8 mouse cellular contexts compared by ENCODE assay signal in genomic region chr8:111144901-111145459, GRCm38 (mm10). TPM values are rescaled to one million over a fixed set of nuclear protein-coding genes. Genes with fewer than 3 reads are reported as not detected.
DNase-seq lines count a peak whose midpoint lies in the region; ATAC-seq and TF ChIP-seq lines count a peak whose summit lies in the region.
"Not testable (repeated sequence)": the region's sequence is repeated elsewhere in the genome, so short reads cannot be mapped to it uniquely, and the experiment has no call there.

No protein-coding gene starts in this region.

- not testable (repeated sequence) for H3K27me3 ChIP-seq in forebrain, embryonic 16.5 days (replicated peaks; ENCODE audit: control insufficient read depth, insufficient read depth, low read length); limb, embryonic 10.5 days (ENCODE audit: low read depth, poor library complexity, severe bottlenecking)

- H3K4me3 ChIP-seq in forebrain, embryonic 16.5 days (replicated peaks; ENCODE audit: low read length) = peak overlapping the region; percentile 77
- peak overlapping the region; percentile 77 for H3K4me3 ChIP-seq in limb, embryonic 10.5 days
- H3K4me3 ChIP-seq in macrophage (ENCODE audit: inconsistent target) = peak overlapping the region; percentile 51
- peak overlapping the region; percentile 68 for H3K4me3 ChIP-seq in olfactory bulb, adult 2 months (ENCODE audit: insufficient read depth, low read depth, low read length)

- H3K4me2 ChIP-seq in forebrain, embryonic 16.5 days (ENCODE audit: low read length) = peak overlapping the region; percentile 54

- TF ChIP-seq POLR2A in olfactory bulb, adult 2 months (IDR thresholded peaks at IDR 0.05; ENCODE audit: insufficient read depth, low read depth, low read length) = not testable (repeated sequence)

- ATAC-seq in forebrain, embryonic 16.5 days = peak; percentile 60

- not testable (repeated sequence) for H3K27ac ChIP-seq in forebrain, embryonic 16.5 days (ENCODE audit: low read length); macrophage; olfactory bulb, adult 2 months (ENCODE audit: insufficient read depth, low read depth, low read length)
- H3K27ac ChIP-seq in limb, embryonic 10.5 days = peak overlapping the region; percentile 62; the same call in 1 of the 2 replicates

- H3K36me3 ChIP-seq in forebrain, embryonic 16.5 days (ENCODE audit: control insufficient read depth, insufficient read depth); limb, embryonic 10.5 days; macrophage (ENCODE audit: inconsistent target): not testable (repeated sequence)

- peak; percentile 22 for DNase-seq in ES-CJ7 (ENCODE audit: low read depth, low spot score)
- peak; percentile 41 for DNase-seq in cerebellum, adult 9-11 months
- peak; percentile 54 for DNase-seq in induced T-regulatory cell, adult 2 months (ENCODE audit: low read depth)
- peak; percentile 44 for DNase-seq in limb, embryonic 10.5 days (ENCODE audit: low spot score)
- DNase-seq in thymus, postnatal 25 days = peak; percentile 36

- TF ChIP-seq CTCF in olfactory bulb, adult 2 months (IDR thresholded peaks at IDR 0.05; ENCODE audit: insufficient read depth, low read depth, low read length) = not testable (repeated sequence)

- not testable (repeated sequence) for H3K9me3 ChIP-seq in forebrain, embryonic 16.5 days (ENCODE audit: control insufficient read depth, low read length); limb, embryonic 10.5 days (replicated peaks)

- under 1% methylated on average over 58 of the region's 63 CpGs for WGBS in forebrain, embryonic 16.5 days
- WGBS in limb, embryonic 10.5 days = under 1% methylated on average over 63 of the region's 63 CpGs
- WGBS in macrophage (ENCODE audit: missing documents) = under 1% methylated on average over 29 of the region's 63 CpGs
- WGBS in olfactory bulb, adult 2 months = under 1% methylated on average over 60 of the region's 63 CpGs

- H3K4me1 ChIP-seq in forebrain, embryonic 16.5 days (replicated peaks; ENCODE audit: control insufficient read depth, insufficient read depth, low read length) = peaks cover 14% of the 10 kb centered on the region
- H3K4me1 ChIP-seq in limb, embryonic 10.5 days = peaks cover 16% of the 10 kb centered on the region
- H3K4me1 ChIP-seq in olfactory bulb, adult 2 months (ENCODE audit: control insufficient read depth, insufficient read depth, low read length) = not testable (repeated sequence)

- H3K9ac ChIP-seq in forebrain, embryonic 16.5 days (replicated peaks; ENCODE audit: low read depth, low read length) = peak overlapping the region; percentile 63

- H3K79me2 ChIP-seq in macrophage (ENCODE audit: inconsistent target) = peaks cover 48% of the 10 kb centered on the region; the same call in 1 of the 2 replicates

RNA-seq across cellular contexts. Expression of gene Pdpr, which starts 50.5 kb away (rescaled TPM):
- 13.4 and 14.0 TPM in 2 replicates for polyA plus RNA-seq in forebrain, embryonic 16.5 days (2015; fragmentation: Nextera tagmentation; extraction: Ambion mirVana)
- 10.2 and 13.3 TPM in 2 replicates for polyA plus RNA-seq in limb, embryonic 10.5 days (2016; fragmentation: Nextera tagmentation; extraction: Ambion mirVana)
- 10 to 100 TPM in 15 of 26 experiments, 1 to 10 TPM in 11; 1.7 to 26.2 (median 10.9) TPM for total RNA-seq in macrophage (2018; cell fraction: chromatin; rRNA removed)
- 10 to 100 TPM in 24 of 26 experiments, 1 to 10 TPM in 2; 7.6 to 22.6 (median 13.8) TPM for total RNA-seq in macrophage (2018; cell fraction: cytosol; rRNA removed)
- 10 to 100 TPM in 18 of 26 experiments, 1 to 10 TPM in 8; 4.9 to 25.3 (median 13.3) TPM for total RNA-seq in macrophage (2018; cell fraction: nucleus; rRNA removed)
- polyA plus RNA-seq in macrophage (2018) = 4.9 to 9.3 TPM (median 8.4 TPM) in 3 replicates
- polyA plus RNA-seq in olfactory bulb, adult 2 months (2012; ENCODE audit: insufficient read depth, insufficient read length, low replicate concordance, missing spikeins) = 61.5 TPM in 1 of 2 replicates, not detected in the other

RNA-seq across cellular contexts. Expression of gene Clec18a, which starts 52.8 kb away (rescaled TPM):
- 0.28 and 0.67 TPM in 2 replicates for polyA plus RNA-seq in forebrain, embryonic 16.5 days (2015; fragmentation: Nextera tagmentation; extraction: Ambion mirVana)
- not detected in 2 replicates for polyA plus RNA-seq in limb, embryonic 10.5 days (2016; fragmentation: Nextera tagmentation; extraction: Ambion mirVana)
- not detected for total RNA-seq in macrophage (2018; cell fraction: chromatin; rRNA removed)
- total RNA-seq in macrophage (2018; cell fraction: cytosol; rRNA removed) = not detected
- not detected for total RNA-seq in macrophage (2018; cell fraction: nucleus; rRNA removed)
- polyA plus RNA-seq in macrophage (2018) = not detected in 3 replicates
- not detected in 2 replicates for polyA plus RNA-seq in olfactory bulb, adult 2 months (2012; ENCODE audit: insufficient read depth, insufficient read length, low replicate concordance, missing spikeins)
